Mouse (Mus musculus) ZHBTc4 (cell line): ENCODE measurements around the gene Fam89a.
A peak's percentile ranks its signal among the peaks of the same experiment; 100 is the strongest.

Source experiments
- DNase-seq: peaks from one replicate; pipeline ENCODE4 v3.0.0-alpha.2; 2011; ENCODE audit warnings: low read depth, low spot score

The Fam89a gene

DNA sequence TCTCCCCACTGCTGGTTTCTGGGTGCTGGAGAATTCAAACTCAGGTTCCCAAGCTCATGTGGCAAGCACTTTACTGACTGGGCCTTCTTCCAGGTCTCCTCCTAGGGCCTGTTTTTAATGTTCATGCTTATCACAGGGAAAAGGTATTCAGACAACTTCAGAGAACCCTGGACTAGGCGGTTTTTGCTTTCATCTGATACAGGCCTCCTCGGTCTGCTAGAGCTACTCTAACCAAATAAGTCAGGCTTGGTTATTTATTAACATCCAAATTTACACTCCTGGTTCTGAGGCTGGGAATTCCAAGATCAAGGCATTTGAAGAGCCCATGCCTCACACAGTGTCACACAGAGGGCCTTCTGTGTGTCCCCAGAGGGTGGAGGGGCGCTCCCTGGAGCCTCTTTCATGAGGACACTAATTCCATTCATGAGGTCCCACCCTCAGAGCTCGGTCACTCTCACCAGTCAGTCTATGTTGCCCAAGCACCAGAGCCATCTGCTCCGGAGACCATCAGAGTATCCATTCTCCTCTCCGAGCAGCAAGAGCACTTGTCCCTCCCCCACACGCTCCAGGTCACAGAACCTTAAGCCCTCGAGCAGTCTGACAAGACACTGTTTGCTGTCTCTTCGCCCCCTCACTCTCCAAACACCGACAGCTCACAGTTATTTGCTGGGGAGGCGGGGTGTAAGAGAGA lies 2.6 kb upstream of the Fam89a start:
- no peak for DNase-seq

DNA sequence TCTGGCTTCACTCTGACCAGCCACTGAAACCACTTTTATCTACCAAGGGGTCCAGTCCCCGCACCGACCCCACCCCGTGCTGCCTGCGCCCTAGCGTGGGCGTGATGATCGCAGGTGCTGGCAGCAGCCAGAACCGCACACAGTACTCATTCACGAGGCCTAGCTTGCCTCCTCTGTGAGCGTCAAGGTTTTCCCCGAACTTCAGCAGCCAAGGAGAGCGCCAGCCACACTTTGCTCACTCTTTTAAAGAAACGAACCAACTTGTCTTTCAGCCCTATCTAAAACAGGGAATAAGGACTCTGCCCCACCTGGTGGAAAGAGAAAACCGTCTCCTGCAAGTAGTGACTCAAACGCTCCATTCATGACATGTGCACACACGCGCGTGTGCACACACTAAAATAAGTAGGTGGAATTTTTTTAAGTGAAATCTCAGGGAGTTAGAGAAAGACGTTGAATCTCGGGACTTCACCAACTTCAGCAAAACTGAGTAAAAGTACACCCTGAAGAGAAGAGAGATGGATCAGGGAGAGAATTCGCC lies 762 bp upstream of the Fam89a start:
- no peak for DNase-seq

DNA sequence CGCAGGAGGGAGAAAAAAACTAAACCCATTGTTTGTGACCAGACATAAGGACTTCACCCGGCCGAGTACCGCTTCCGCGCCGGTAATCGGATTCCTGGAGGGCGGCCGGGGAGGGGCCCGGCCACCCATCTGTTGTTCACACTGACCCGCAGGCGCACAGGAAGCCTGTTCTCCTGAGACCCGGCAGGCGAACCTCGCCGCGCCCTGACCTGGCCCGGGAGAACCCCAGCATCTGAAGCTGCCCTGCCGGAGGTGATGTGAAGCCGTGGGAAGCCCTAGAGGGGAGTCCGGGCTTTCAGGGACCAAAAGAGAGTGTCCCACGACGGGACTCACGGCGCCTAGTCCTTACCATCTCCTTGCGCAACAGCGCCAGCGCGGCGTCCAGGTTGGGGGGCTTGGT lies 441 bp downstream of the Fam89a start:
- peak; percentile 51 for DNase-seq

DNA sequence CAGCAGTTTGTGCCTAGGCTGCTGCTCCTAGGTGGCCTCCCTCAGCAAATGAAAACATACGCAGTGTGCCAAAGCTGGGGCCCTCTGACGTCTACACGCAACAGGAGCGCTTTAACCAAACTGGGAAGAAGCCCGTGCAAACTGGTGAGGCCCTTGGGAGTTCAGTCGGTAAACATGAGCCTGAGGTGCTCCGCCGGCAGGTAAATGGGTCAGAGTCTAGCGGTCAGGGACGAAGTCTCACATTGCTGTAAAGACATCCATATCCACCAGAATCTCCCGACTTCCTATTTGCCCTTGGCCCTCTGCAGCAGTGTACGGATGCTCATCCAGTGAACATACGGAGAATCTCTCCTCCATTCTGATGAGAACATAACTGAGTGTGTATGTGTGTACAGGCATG lies 5.0 kb downstream of the Fam89a start:
- no peak for DNase-seq

DNA sequence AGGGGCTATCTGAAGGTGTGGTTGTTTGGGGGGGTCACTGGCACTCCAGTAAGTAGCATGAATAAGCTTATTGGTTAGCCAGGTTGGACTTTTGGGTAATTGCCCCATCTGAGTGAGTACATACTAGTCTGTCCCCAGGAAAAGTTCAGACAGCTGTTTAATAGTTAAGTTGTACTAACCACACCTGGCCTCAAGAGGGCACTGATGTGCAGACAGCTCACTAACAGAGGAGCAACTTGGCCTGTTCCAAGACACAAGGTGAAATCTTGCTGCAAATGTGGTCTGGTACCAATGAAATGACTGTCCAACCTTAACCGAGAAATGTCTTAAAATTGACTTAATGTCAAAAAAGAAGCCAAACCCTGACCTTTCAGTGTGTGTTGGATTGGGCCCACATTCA lies 12.4 kb downstream of the Fam89a start:
- peak; percentile 72 for DNase-seq

DNA sequence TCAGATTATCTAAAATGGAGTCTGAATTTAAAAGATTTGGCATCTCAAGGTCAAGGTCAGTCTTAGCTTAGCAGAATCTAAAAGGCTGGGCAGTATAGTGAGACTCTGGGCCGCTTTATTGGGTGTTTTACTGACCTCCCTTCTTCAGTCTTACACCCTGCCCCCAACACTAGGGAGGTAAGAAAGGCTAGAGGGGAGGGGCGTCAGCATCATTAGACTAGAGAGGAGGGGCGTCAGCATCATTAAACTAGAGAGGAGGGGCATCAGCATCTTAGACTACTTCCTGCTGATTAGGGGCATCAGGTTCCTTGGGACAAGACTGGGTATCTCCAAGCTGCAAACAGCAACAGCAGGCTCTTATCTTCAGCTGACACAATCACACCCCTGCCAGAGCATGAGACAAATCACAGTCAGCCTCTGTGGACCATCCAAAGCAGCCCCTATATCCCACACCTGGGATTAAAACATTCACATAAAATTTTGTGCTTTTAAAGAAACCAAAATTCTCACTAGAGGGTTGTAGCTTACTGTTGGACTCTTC lies 16.2 kb downstream of the Fam89a start:
- peak; percentile 55 for DNase-seq

DNA sequence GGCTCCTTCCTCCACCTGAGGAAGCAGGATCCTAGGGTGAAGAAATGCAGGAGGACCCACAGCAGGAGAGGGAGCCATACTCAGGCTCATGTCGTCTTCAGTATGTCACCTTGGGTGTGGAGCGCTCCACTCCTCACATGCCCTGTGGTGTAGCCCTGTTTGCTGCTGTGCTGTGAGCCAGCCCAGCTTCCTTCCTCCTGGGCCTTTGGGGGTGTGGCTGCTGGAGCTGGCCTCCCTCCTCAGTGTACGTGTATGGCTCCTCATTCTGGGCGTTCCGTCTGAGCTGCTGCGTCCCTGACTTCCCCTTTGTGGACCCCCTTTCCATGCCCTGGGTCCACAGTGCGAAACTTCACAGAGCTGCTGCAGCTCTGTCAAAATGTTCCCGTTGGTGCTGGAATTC lies 18.8 kb downstream of the Fam89a start:
- DNase-seq, result no peak

DNA sequence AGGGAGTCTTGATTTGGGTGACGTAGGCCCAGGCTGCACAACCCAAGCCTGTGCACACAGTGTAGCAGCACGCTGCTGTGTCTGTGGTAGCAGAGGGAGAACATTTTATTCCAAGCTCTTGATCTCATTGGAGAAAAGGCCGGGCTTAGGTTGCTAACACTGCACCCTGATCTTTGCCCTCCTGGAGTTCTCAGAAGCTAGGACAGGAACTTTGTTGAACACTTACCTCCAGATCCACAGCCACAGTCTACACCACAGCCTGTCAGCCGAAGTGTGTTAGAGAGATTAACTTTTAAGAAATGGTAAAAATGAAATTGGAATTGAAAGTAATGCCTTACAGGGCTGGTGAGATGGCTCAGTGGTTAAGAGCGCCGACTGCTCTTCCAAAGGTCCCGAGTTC lies 27.3 kb downstream of the Fam89a start:
- no peak for DNase-seq

DNA sequence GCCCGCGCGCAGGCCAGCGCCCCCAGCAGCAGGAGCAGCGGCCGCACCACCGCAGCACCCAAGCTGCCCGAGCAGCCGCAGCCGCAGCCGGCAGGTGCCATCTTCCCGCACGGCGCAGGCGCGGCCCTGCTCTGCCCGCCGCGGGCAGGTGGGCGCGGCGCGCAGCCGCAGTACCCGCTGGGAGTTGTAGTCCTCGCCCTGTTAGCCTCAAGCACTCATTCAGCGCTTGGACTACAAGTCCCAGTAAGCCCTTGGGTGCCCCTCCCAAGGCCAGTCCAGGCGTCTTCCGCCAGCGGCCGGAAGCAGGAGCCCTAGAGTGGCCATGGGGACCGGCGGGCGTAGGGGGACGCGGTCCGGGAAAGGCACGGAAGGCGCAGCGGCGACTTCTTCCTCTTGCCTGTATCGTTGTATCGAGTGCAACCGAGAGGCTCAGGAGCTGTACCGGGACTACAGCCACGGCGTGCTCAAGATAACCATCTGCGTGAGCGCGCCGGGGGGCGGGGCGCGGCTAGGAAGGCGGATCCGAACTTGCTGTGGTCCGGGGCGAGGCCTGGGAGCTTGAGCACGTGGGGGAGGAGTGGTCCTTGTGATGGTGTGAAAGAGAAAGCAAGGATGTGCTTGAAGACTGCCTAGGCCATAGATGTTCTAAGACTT lies 29.6 kb downstream of the Fam89a start, which contains the start of the genes Ttc13 and Arv1:
Gene Ttc13 (minus strand): TSS at position 122 of the 654 bp plus-strand sequence.
Gene Arv1 (plus strand): TSS at position 278 of the 654 bp plus-strand sequence.
- DNase-seq, result peak; percentile 98

DNA sequence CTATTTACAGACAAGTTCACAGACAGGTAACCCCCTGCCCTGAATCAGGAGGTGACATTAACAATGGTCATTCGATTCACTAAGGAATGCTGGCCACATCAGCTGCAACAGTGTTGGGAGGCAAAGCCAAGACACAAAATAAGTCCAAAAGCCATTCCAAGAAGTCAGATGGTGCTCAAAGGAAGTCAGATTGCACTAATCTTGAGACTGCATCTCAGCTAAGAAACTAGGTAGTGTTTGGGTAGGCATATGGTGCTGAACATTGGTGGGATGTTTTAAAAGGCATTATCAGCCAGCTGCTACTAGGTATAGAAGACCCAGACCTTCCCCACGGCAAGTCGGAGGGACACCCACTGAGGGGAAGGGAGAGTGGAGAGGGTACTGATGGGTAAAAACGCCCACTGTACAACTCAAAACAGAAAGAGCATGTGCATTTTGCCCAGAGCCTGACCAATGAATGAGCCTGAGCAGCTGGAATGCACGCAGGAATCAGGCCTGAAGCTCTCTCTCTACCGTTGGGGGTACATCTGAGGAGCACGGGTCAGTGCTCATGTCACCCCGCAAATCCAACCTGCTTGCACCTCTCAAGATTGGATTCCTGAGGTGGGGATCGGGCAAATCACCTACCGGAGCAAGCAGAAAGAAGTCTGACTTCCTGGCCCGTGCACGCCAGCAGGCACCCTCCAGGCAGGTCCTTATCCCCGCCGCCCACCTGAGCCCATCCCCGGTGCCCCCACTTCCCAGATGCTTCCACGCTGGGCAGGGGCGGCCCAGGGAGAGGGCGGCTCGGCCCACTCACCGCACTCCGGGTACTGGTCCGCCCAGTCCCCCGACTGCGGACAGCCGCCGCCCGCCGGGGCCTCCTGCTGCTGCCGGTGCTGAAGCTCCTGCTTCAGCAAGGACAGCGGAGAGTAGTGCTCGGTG lies 30.4 kb downstream of the Fam89a start:
- peak; percentile 36 for DNase-seq

DNA sequence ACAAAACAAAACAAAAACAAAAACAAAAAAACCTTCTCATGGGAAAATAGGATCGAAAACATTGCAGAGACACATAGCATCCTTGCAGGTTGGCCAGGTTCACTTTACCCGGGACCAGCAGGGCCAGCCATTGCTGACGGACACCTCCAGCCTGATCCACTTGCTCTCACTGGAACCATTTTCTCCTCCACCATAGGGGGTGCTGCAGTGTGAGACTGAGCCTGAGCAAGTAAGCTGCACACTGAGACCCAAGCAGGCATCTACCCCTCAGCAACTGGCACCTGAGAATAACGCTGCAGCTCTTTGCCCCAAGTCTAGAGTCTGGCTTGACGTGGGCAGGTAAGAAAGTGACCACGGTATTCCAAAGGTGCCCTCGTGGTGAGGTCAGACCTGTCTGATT lies 31.5 kb downstream of the Fam89a start:
- DNase-seq, result peak; percentile 43

DNA sequence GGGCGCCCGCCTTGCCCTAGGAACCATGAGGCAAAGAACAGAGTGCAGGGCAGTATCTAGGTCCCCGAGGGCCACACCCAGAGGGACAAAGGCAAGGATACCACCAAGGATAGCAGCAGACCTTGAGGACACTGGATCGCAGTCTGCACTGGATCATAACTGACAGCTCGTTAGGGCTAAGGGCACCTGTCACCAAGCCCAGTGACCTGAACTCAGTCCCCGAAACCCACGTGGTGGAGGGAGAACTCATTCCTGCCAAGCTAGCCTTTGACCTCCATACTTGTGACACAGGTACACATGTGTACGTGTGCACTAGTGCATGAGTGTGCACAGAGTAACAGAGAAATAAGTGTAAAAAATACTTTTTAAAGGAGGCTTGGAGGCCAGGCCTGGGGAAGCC lies 35.9 kb downstream of the Fam89a start:
- DNase-seq, result no peak

DNA sequence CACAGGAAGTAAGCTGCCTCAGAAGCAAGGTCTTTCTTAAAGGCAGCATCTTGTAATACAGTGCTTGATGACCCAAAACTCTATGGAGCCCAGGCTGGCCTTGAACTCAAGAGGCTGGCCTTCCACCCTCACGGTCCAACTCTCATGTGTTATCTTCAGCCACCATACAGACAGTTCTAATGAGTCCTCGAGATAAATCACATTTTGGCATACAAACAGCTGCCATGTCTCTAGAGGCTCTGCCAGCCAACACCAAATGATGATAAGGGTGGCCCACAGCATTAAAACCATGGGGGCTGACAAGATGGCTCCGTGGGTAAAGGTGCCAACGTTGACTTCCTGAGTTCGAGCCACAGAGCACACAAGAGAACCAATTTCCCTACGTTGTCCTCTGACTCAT lies 38.4 kb downstream of the Fam89a start:
- no peak for DNase-seq

DNA sequence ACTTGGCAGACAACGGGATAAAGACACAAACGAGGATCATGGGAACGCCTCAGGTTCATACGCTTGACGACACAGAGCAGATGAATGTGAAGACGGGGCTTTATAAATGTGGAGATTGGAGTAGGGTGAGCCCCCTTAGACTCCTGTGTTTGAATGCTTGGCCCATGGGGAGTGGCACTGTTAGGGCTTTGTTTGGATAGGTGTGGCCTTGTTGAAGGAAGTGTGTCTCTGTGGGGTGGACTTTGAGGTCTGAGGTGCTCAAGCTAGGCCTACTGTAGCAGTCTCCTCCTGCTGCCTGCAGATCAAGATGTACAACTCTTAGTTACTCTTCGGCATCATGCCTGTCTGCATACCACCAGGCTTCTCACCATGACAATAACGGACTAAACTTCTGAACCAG lies 45.8 kb downstream of the Fam89a start:
- peak; percentile 58 for DNase-seq

DNA sequence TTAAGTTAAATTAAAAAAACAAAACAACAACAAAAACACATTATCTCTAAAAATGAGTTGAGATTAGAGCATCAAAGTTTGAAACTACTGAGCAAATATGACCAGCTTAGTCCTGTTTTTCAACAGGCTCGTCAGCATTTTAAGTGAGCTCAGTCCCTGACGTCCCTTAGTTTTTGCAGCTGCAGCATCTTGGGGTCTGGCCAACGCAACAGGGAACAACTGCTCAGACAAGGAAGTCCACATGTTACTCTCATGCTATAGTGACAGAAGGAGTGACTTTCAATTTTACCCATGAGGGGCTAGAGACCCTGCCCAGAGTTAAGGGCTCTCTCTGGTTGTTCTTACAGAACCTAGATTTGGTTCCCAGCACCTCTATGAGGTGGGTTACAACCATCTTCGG lies 47.3 kb downstream of the Fam89a start:
- no peak for DNase-seq

DNA sequence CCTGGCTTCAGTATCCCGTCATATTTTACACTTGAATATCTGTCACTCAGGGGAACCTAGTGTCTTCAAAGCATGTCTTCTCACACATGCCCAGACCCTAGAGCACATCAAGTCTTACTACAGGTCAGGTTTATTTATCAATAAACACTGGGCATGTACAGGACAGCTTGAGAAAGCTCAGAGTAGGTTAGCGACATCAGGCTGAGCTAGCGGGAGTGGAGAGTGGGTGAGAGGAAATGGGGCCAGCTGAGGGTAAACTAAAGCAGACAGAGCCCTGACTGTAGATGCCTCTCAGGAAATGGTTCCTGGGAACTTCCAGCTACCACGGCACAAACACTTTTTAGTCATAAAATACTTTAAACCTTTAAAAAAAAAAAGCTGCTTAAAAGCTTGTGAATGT lies 48.1 kb downstream of the Fam89a start:
- no peak for DNase-seq

DNA sequence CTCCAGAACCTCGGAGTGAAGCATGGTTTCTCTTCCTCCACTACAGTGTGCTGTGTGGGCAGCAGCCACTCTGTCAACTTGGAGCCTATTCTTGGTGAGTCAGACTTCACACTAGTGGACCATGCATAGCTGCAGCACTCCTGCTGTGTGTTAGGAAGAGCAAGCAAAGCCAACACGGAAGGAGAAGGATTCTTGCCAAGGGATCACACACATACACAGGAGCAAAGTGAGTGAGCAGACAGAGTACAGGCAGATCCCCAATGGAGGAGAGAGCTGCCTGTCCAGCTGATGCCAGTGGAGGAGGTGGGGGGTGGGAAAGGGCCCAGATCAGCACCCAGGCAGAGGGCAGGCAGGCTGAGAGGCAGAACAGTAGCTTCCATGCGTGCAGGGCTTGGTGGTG lies 49.4 kb downstream of the Fam89a start:
- DNase-seq, result no peak

DNA sequence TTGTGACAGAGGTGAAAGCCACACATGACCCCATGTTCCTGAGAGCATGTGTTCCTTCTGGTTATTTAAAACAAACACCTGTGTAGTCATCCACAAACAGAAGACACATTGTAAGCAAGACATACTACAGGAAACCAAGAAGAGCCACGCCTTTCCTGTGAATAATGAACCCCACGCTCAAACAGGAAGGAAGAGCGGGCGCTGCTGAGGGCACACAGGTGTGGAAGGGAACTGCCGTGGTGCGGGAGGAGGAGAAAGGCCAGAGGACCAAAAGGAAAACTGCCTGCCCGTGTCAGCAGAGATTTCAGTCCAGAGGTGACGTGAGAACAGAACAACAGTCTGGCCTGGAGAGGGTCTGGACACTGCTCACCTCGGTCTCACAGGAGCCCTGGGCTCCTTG lies 50.6 kb downstream of the Fam89a start:
- no peak for DNase-seq

DNA sequence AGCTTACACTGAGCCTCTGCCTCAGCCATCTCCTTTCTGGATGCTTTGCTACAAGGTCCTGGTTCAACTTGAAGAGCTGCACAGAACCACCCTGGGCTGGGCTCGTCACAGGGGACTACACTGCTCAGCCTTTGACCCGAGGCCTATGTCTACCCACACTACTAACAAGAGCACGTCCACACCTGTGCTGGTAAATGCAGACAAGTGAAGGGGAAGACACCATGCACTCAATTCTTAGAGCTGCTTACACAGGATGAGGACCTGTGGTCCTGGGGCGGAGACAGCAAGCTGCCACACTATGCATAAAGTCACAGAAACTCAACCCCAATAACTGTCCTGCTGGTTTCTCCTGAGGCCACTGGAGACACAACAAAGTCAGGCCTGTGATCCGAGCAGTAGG lies 51.4 kb downstream of the Fam89a start:
- DNase-seq, result no peak

DNA sequence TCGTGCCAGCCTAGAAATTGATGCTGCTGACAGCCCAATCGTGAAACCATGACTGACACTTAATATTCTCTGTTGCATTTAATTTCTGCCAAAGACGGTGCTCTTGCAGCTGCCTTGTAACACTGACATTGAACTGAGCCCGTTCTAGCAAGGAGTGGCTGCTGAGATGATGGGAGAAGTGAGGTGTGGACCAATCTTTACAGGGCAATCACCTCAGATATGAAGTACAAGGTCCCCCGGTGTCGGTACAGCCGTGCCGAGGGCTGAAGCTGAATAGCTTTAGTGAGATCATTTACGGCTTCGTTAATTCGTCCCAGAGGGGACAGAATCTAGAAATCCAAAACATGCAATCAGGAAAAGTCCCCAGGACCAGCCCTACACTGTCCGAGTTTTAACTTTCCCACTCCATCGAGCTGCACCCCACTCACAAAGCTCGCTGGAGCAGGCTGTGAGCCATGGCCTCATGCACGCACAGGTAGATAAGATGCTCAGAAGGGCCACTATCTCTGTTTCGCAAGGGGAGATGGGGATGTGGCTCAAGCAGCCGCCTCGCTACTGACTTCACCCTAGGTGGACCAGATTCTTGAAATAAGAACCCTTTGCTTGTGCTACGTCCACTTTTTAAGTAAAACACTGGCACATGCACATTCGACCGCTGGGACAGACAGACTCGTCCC lies 56.1 kb downstream of the Fam89a start:
- no peak for DNase-seq

DNA sequence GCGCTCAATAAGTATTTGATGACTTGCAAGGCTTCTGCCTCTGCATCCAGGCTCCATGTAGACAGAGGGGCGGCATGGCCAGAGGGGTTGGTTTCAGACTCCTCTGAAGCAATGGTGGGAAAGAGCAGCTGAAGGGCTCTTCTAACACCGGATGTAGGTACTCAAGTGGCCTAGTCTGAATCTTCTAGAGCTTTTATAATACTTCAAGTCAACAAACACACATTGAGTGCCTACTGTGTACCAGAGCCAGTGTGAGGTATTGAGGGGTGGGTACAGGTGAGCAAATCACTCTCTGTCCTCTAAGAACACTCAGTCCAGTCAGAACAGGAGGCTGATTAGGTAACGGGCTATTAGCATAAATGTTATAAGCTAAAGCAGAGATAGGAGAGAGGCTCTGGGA lies 59.9 kb downstream of the Fam89a start:
- DNase-seq, result no peak
